Mouse (Mus musculus): Measurements from ENCODE around the gene Fgr.

DNA sequence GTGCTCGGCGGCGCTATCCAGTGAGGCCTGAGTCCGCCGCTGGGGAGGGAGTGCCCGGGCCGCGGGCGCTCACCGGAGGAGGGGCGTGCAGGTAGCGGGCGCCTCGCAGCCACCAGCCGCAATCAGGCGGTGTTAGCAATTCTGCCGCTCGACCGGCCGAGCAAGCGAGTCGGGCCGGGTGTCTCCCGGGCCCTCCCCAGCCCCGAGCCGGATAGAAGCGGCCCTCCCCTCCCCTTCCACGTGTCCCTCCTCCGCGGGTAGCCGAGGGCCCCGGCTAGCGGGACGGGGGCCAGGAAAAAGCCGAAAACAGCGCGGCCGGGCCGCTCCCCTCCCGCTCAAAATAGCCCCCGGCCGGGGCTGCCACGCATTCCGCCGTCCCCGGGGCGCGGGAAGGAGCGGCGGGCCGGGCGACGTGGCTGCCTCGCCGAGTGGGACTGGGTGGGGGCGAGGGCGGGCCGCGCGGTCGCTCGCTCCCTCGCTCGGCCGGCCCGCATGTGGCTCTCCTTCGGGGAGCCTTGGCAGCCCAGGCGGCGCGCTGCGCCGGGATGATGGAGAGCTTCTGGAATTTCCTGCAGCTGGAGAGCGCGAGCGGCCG is 64.7 kb downstream of the Fgr start:
- TF ChIP-seq POLR2A (IDR thresholded peaks at IDR 0.05; ENCODE audit: borderline replicate concordance, insufficient read depth, low read length) (no peak), CTCF (IDR thresholded peaks at IDR 0.05; ENCODE audit: borderline replicate concordance, insufficient read depth, low read depth, low read length) (no peak)
